Mouse (Mus musculus) right cerebral cortex, adult 18-20 months (tissue): ENCODE results near the gene Aco1.
"Not testable (repeated sequence)": the region's sequence is repeated elsewhere in the genome, so short reads cannot be mapped to it uniquely, and the experiment has no call there.

Experiments
- DNase-seq: peaks from one replicate; pipeline ENCODE4 v3.0.0; 2022; ENCODE audit warnings: mixed read lengths

The Aco1 gene

DNA sequence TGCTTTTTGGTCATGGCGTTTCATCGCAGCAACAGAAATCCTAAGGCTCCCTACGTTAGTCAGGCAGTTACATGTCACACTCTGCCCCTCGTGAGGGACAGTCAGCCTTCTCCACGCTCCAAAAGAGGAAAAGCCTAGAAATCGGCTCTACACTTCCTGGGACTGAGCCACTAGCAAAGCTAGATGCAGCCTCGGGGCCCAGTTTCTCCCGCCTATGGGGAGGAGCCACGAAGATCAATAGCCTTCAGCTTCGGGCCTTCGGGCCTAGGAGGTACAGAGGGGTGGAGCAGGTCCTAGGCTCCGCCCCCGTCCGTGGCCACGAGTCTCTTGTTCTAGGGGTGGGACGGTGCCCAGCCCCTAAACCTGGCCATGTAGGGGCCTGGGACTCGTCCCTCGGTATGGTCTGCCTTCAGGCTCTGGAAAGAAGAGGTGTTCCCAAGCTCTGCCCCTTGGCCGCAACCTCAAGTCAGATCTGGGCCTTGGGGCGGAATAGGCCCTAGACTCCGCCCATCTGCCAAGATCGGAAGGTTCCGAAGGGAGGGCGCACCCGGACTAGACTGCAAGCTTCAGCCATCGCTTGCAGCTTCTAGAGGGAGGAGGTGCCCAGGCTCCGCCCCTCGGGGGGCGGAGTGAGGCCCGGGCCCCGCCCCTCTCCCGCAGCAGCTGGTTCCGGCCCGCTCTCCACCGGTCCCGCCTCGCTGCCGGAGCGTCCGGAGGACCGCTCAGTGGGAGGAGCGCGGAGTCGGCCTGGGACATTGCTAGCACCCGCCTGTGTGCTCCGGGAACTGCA lies at the start of gene Aco1:
TSS of gene Aco1 (plus strand) at position 339 of the 790 bp plus-strand sequence.
- DNase-seq: peak; percentile 96

DNA sequence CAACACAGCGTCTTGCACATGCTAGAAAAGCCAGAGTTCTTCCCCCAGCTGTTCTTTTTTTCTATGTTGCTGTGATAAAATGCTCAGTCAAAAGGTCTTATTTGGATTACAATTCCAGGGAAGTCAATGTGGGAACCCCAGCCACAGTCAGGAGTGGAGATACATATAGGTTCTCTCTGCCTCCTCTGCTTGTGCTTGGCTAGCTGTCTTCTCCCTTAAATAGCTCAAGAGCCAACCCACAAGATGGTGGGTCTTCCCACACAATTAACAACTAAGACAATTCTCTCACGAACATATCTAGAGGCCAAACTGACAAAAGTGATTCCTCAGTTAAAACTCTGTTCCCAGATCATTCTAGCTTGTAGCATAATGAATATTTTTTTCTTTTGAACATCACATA lies 47.9 kb upstream of the Aco1 start:
- DNase-seq: no peak

- DNase-seq: peak; percentile 37
These were observed 39.9 kb upstream of the Aco1 start for GRCm38 (mm10) chr4:40102996-40103395.

DNA sequence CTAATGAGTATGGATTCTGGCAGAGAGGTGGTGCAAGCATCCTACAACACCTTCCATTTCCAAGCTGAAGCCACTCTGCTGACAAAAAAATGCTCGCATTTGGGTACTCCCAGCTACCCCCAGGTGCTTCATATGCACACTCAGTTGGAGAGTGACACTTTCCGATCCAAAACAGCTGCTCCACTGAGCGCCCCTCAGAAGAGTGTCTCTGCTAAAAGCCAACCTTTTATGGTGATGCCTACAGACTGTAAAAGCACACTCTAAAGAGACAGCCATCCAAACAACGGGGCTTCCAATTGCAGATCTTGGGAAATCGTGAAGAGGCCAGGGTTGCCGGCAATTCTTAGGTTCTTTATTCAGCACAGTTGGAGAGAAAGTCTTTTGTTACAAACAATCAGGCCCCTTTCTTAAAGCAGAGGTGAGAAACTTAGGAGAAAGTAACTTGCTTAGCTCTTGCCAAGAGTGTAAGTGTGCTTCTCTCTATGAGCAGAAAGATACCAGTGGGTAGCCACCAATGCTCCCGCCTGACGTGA lies 36.8 kb upstream of the Aco1 start:
- no peak for DNase-seq

GRCm38 (mm10) chr4:40108030-40108429 lies 34.9 kb upstream of the Aco1 start:
- no peak for DNase-seq

- no peak for DNase-seq
These were observed 29.7 kb upstream of the Aco1 start for GRCm38 (mm10) chr4:40113173-40113572.

- no peak for DNase-seq
These were observed 21.7 kb upstream of the Aco1 start for GRCm38 (mm10) chr4:40121221-40121620.

- DNase-seq: not testable (repeated sequence)
These were observed 20.6 kb upstream of the Aco1 start for GRCm38 (mm10) chr4:40122291-40122690.

GRCm38 (mm10) chr4:40134468-40135102 lies 8.3 kb upstream of the Aco1 start:
- DNase-seq: peak; percentile 73

GRCm38 (mm10) chr4:40136519-40136918 lies 6.4 kb upstream of the Aco1 start:
- no peak for DNase-seq

DNA sequence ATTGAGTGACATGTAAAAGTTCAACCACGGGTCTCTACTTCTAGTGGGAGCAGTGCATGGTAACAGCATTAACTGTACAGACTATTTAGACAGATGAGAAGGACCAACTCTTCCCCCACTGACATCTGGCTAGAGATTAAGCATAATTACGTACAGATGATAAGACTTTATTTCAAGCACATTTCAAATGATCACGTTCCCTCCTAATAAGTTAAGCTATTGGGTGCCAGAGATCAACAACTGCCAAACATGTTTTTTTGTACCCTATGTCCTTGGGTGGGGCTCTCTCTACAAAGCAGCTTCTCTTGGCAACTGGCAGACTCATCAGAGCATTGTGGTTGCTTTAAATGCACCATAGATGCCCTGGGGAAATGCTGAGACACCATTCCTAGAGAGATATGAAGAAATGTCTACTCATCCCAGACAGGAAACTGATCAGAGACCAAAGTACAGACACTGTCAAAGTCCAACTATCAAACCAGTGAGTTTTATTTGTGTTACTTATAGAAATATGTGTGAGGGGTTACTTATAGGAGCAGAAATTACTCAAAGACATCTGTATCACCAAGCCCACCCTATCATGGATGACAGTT lies 3.1 kb upstream of the Aco1 start:
- DNase-seq: no peak

DNA sequence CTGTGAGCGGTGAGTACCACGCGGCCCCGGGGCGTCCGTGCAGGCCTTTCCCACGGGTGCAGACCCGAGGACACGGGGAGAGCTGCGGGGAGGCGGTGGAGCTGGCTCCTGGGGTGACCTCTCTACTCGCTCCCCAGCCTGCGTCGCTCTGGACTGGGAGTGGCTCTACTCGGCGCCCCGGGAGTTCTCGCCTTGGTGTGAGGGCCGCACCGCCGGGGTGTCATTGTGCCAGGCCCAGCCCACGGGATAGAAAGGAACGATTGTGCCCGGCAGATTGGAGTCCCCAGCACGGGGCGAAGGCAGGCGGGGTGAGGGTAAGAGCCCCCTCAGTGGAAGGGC lies 621 bp downstream of the Aco1 start:
- no peak for DNase-seq

- no peak for DNase-seq
These were observed 1.7 kb downstream of the Aco1 start for GRCm38 (mm10) chr4:40144543-40144942.

- DNase-seq: no peak
These were observed 2.1 kb downstream of the Aco1 start for GRCm38 (mm10) chr4:40144981-40145380.

GRCm38 (mm10) chr4:40148281-40148680 lies 5.4 kb downstream of the Aco1 start:
- DNase-seq: no peak

GRCm38 (mm10) chr4:40150046-40150445 lies 7.2 kb downstream of the Aco1 start:
- no peak for DNase-seq

DNA sequence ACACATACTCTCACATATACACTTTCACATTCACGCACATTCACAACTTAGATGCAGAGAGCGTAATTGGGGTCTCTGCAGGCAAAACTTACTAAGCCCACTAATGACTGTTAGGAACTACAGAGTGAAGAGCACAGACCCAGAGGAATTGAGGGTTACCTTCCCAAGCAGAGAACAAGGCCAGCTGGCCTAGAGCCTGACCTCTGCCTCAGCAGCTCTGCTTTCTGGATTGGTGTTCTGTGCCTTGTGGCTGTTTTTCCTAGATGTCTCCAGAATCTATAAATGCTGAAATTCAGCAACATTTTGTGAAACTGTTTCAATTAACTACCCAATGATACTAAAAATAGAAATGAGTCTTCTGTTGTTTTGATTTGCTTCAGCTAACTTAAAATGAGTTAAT lies 9.9 kb downstream of the Aco1 start:
- no peak for DNase-seq

DNA sequence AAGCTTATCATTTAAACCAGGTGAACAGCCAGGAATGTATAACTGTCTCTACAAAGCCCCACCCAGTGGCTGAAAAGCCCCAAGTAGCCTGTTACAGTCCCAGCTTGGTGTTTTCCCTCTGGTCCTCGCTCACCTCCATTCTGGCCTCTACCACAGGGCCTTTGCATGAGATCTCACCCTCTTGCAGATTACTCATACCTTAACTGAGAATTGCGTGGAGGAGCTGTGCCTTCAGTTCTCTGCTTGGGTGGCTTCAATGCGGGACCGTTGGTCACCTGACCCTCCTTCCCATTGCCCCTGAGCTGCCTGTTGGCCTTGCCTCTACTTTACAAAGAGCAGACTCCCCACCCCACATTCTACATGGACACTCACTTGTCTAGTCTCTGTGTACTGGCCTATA lies 10.6 kb downstream of the Aco1 start:
- no peak for DNase-seq

GRCm38 (mm10) chr4:40154751-40155150 lies 11.9 kb downstream of the Aco1 start:
- no peak for DNase-seq

DNA sequence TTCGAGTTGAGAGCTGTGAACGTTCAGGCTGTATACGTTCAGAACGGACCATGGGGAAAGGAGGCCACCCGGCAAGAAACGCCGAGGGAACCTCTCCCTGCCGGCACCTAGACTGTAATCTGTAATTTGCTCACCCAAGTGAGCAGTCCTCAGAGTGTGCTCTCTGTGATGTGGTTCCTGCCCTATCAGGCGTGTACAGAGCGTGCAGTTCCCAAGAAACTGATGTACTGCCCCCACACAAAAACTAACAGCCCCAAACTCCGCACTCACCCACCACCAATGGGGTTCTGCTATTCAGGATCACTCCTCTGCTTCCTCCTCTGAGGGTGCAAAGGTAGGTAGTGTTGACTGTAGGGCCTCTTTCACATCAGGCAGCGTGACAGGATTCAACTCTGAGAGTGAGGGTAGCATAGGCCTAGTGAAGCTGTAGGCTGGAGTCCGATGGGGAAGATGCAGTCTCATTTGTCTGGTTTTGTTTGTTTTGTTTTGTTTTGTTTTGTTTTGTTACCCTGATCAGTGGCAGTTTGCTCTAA lies 12.7 kb downstream of the Aco1 start:
- no peak for DNase-seq

GRCm38 (mm10) chr4:40156153-40156552 lies 13.3 kb downstream of the Aco1 start:
- DNase-seq: no peak

- DNase-seq: no peak
These were observed 14.0 kb downstream of the Aco1 start for GRCm38 (mm10) chr4:40156582-40157499.
